Mouse (Mus musculus) telencephalon, adult 2 months (tissue): Measurements from ENCODE around the gene Prnd.

ENCODE experiments used
- DNase-seq: peaks from one replicate; pipeline ENCODE4 v3.0.0-alpha.2; 2011; ENCODE audit warnings: low read depth, low spot score

Gene Prnd

GRCm38 (mm10) chr2:131950598-131951095 is at the start of gene Prnd:
Gene Prnd (plus strand): TSS chr2:131950861.
- DNase-seq: no peak

- DNase-seq: no peak
Measured at GRCm38 (mm10) chr2:131902423-131902822, 48.2 kb upstream of the Prnd start.

GRCm38 (mm10) chr2:131902867-131903266 is 47.8 kb upstream of the Prnd start:
- DNase-seq: no peak

GRCm38 (mm10) chr2:131905025-131905424 is 45.6 kb upstream of the Prnd start:
- DNase-seq: no peak

- no peak for DNase-seq
Measured at GRCm38 (mm10) chr2:131905776-131906175, 44.9 kb upstream of the Prnd start.

- DNase-seq: no peak
Measured at GRCm38 (mm10) chr2:131906266-131906665, 44.4 kb upstream of the Prnd start.

GRCm38 (mm10) chr2:131906846-131907245 is 43.8 kb upstream of the Prnd start:
- DNase-seq: no peak

GRCm38 (mm10) chr2:131907311-131907710 is 43.4 kb upstream of the Prnd start:
- no peak for DNase-seq

- no peak for DNase-seq
Measured at GRCm38 (mm10) chr2:131908351-131908861, 42.3 kb upstream of the Prnd start.

GRCm38 (mm10) chr2:131908906-131909305 is 41.8 kb upstream of the Prnd start:
- DNase-seq: no peak

- DNase-seq: peak; percentile 90
Measured at GRCm38 (mm10) chr2:131909683-131910572, 40.7 kb upstream of the Prnd start, which contains the start of the genes Prnp and Prn. Gene Prnp (plus strand): TSS chr2:131909928. Gene Prn (plus strand): TSS chr2:131909957.

- no peak for DNase-seq
Measured at GRCm38 (mm10) chr2:131910847-131911246, 39.8 kb upstream of the Prnd start.

GRCm38 (mm10) chr2:131911341-131911740 is 39.3 kb upstream of the Prnd start:
- DNase-seq: no peak

- no peak for DNase-seq
Measured at GRCm38 (mm10) chr2:131912526-131913258, 38.0 kb upstream of the Prnd start.

GRCm38 (mm10) chr2:131932275-131932902 is 18.3 kb upstream of the Prnd start:
- DNase-seq: no peak

- DNase-seq: no peak
Measured at GRCm38 (mm10) chr2:131933013-131933412, 17.6 kb upstream of the Prnd start.

- no peak for DNase-seq
Measured at GRCm38 (mm10) chr2:131933598-131933997, 17.1 kb upstream of the Prnd start.

GRCm38 (mm10) chr2:131934243-131934642 is 16.4 kb upstream of the Prnd start:
- no peak for DNase-seq

GRCm38 (mm10) chr2:131935390-131936105 is 15.1 kb upstream of the Prnd start:
- DNase-seq: no peak

- no peak for DNase-seq
Measured at GRCm38 (mm10) chr2:131936410-131936809, 14.3 kb upstream of the Prnd start.
